Mouse (Mus musculus) intestine, embryonic 14.5 days (tissue): Measurements from ENCODE around the gene Myo1f. TPM values are rescaled to one million over a fixed set of nuclear protein-coding genes. Genes with fewer than 3 reads are reported as not detected.

Experiments used
- ATAC-seq: fragments of 200-750 bp; cut with Nextera tagmentation; replicated peaks from 2 replicates; pipeline ENCODE4 v1.8.0; 2017; ENCODE audit warnings: low read depth, moderate number of reproducible peaks, moderate TSS enrichment, moderate library complexity; ENCODE audit not compliant: low FRiP score, low TSS enrichment
- DNase-seq: peaks from one replicate; pipeline ENCODE4 v3.0.0-alpha.2; 2018; ENCODE audit warnings: low spot score
- H3K27ac ChIP-seq: fragments of 300-500 bp; sonication (generic); 2 replicates; pipeline ENCODE4 v1.5.1; 2014; ENCODE audit warnings: low read depth, mild to moderate bottlenecking, control low read depth
- H3K27me3 ChIP-seq: fragments of 300-500 bp; sonication (generic); replicated peaks from 2 replicates; pipeline ENCODE4 v1.6.1; 2014; ENCODE audit warnings: low read length, control low read depth; ENCODE audit not compliant: control insufficient read depth, insufficient read depth
- H3K36me3 ChIP-seq: fragments of 300-500 bp; sonication (generic); 2 replicates; pipeline ENCODE4 v1.6.1; 2014; ENCODE audit warnings: low read length, control low read depth; ENCODE audit not compliant: control insufficient read depth, insufficient read depth
- H3K4me1 ChIP-seq: fragments of 300-500 bp; sonication (generic); replicated peaks from 2 replicates; pipeline ENCODE4 v1.6.1; 2014; ENCODE audit warnings: low read length, control low read depth, mixed read lengths; ENCODE audit not compliant: control insufficient read depth, insufficient read depth
- H3K4me2 ChIP-seq: fragments of 300-500 bp; sonication (generic); 2 replicates; pipeline ENCODE4 v1.6.1; 2014; ENCODE audit warnings: low read length
- H3K4me3 ChIP-seq: fragments of 300-500 bp; sonication (generic); 2 replicates; pipeline ENCODE4 v1.5.1; 2014; ENCODE audit warnings: low read depth, low read length, control low read depth, mixed read lengths
- H3K9ac ChIP-seq: fragments of 300-500 bp; sonication (generic); 2 replicates; pipeline ENCODE4 v1.6.1; 2014; ENCODE audit warnings: mild to moderate bottlenecking, low read length
- H3K9me3 ChIP-seq: fragments of 300-500 bp; sonication (generic); 2 replicates; pipeline ENCODE4 v1.6.1; 2016; ENCODE audit warnings: low read length, control low read depth; ENCODE audit not compliant: control insufficient read depth
- WGBS: fragments of 180-500 bp; shearing (Covaris S2); extraction: QIAGEN DNeasy Blood & Tissue Kit; methylation state at CpG from one replicate; pipeline ENCODE4 v1.1.7; 2014; 5-methylcytosine and 5-hydroxymethylcytosine counted together
- polyA plus RNA-seq: library from polyadenylated mRNA; unstranded; fragments of >200 nt; fragmentation: Nextera tagmentation; extraction: Ambion mirVana; gene quantifications from 2 replicates; pipeline ENCODE4 v1.2.1, GENCODE M21; 2014

Myo1f gene
- polyA plus RNA-seq, 1 experiment from 2014 or later: 3.1 TPM

DNA sequence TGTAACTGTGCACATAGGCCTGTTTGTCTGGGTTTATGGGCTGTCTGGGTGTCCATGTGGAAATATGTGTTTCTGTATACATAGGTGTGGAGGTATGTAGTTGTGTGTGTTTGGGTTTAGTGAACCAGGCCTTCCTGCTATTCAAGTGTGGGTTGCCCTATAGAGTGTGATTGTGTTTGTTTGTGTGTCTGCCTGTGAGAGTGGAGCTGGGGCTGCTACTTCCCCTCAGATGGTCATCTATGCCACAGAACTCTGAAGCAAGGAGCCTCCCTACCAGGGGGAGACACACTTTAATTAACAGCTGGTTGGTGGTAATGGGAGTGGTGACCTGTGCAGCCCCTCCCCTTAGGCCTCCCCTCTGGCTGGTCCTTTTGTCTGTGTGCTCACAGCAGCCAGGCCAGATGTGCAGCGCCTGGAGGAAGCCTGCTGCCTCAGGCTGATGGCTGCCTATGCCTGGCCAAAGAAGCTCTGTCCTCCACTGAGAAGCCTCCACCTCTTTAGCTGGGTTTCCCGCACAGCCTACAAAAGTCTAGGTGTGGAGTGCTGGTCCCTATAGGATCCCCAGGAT lies 30.6 kb upstream of the Myo1f start:
- Histone ChIP-seq H3K4me1 (peaks cover 13% of the 10 kb centered on the region; the same call in 1 of the 2 replicates), H3K27ac (peak overlapping the region; percentile 57), H3K4me3 (peak overlapping the region; percentile 53), H3K4me2 (peak overlapping the region; percentile 87), H3K9ac (peak overlapping the region; percentile 62), H3K9me3 (no peaks in the 10 kb centered on the region), H3K27me3 (no peaks in the 10 kb centered on the region), H3K36me3 (peaks cover 19% of the 10 kb centered on the region)
- DNase-seq: no peak
- WGBS: 28% methylated on average over 2 of the region's 2 CpGs
- ATAC-seq: peak; percentile 51; the same call in 1 of the 2 replicates

DNA sequence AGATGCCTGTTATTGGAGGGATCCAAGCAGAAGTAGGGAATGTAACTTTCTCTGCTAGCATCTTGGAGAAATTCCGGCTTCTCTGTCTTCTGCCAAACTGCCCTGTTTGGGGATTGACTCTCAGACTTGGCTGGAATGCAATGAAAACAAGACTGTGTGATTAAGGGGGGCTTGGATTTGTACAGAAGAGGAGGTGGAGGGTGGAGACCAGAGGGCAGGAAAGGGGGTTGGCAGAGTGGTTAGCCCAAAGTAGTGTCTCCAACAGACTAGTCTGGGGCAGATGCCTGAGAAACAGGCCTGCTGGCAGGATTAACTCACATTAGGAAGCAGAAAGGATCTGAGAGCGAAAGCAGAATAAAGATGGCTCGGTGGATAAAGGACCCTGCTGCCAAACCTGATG lies 29.0 kb upstream of the Myo1f start:
- DNase-seq (no peak), ATAC-seq (no peak)
- no peak overlapping the region for H3K4me2 ChIP-seq
- H3K9me3 ChIP-seq: no peaks in the 10 kb centered on the region
- H3K36me3 ChIP-seq: peaks cover 35% of the 10 kb centered on the region
- no peak overlapping the region for H3K27ac ChIP-seq
- no peaks in the 10 kb centered on the region for H3K27me3 ChIP-seq
- no peak overlapping the region for H3K9ac ChIP-seq
- 83% methylated on average over 3 of the region's 3 CpGs for WGBS
- no peak overlapping the region for H3K4me3 ChIP-seq
- peaks cover 13% of the 10 kb centered on the region; the same call in 1 of the 2 replicates for H3K4me1 ChIP-seq

DNA sequence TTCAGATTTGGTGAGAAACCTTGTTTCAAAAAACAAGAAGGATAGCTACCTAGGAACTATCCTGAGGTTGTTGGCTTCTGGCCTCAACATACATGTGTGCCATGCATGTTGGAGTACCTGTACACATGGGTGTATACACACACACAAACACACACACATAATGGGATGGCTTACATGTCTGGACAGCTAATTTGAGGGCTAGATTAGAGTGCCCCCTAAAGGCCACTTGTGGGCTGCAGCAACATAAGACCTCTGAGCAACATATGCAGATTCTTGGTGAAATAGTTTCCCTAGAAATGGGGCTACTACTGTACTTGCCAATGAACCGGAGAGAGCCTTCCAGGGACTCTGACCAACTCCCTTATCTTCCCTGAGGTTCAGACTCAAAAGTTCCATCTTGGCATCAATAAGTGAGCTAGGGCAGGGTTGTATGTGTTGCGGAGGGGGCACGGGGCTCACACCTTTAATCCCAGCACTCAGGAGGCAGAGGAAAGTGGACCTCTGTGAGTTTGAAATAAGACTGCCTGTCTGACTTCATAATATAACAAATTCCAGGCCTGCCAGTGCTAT lies 16.3 kb upstream of the Myo1f start:
- Histone ChIP-seq H3K9me3 (no peaks in the 10 kb centered on the region), H3K27ac (no peak overlapping the region), H3K27me3 (no peaks in the 10 kb centered on the region), H3K4me2 (no peak overlapping the region), H3K4me3 (no peak overlapping the region), H3K4me1 (no peaks in the 10 kb centered on the region), H3K36me3 (peaks cover 58% of the 10 kb centered on the region), H3K9ac (no peak overlapping the region)
- ATAC-seq (no peak), DNase-seq (peak; percentile 60)
- 87% methylated on average over 3 of the region's 3 CpGs for WGBS

DNA sequence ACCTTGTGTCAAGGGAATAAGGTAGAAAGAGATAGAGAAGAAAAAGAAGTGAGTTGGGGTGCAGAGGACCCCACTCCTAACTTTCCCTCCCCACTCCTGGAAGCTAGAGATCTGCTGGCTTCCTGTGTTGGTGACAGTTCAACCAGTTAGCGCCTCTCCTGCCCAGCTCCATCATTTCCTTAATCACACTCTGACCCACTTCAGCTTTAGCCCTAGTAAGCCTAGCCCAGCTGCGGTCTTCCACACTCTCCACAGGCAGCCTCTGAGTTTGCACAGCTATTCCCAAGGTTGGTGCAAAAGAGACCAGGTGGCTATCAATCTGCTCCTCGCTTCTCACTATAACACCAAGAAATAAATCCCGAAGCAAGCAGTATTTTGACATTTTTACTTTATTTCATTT lies 15.6 kb upstream of the Myo1f start:
- Histone ChIP-seq H3K4me3 (no peak overlapping the region), H3K9ac (no peak overlapping the region), H3K4me2 (no peak overlapping the region), H3K4me1 (no peaks in the 10 kb centered on the region), H3K9me3 (no peaks in the 10 kb centered on the region), H3K36me3 (peaks cover 56% of the 10 kb centered on the region), H3K27me3 (no peaks in the 10 kb centered on the region), H3K27ac (no peak overlapping the region)
- ATAC-seq (no peak), DNase-seq (no peak)
- WGBS: 93% methylated on average over 4 of the region's 4 CpGs

DNA sequence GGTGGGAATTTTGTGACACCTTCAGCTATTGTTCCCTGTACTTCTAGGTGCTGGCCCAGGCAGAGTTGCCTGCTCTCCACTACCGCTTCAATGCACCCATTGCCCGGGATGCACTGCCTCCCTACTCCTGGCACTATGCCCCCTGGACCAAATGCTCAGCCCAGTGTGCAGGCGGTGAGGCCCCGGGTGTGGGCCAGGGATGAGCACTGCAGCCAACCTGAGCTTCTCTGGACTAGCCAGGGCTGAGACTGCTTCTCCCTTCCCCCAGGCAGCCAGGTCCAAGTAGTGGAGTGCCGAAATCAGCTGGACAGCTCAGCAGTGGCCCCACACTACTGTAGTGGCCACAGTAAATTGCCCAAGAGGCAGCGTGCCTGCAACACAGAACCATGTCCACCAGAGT lies 6.3 kb upstream of the Myo1f start:
- WGBS: 90% methylated on average over 6 of the region's 6 CpGs
- ATAC-seq (no peak), DNase-seq (no peak)
- Histone ChIP-seq H3K36me3 (peaks cover 82% of the 10 kb centered on the region), H3K9ac (no peak overlapping the region), H3K4me1 (no peaks in the 10 kb centered on the region), H3K9me3 (no peaks in the 10 kb centered on the region), H3K4me3 (no peak overlapping the region), H3K4me2 (no peak overlapping the region), H3K27me3 (no peaks in the 10 kb centered on the region), H3K27ac (no peak overlapping the region)

DNA sequence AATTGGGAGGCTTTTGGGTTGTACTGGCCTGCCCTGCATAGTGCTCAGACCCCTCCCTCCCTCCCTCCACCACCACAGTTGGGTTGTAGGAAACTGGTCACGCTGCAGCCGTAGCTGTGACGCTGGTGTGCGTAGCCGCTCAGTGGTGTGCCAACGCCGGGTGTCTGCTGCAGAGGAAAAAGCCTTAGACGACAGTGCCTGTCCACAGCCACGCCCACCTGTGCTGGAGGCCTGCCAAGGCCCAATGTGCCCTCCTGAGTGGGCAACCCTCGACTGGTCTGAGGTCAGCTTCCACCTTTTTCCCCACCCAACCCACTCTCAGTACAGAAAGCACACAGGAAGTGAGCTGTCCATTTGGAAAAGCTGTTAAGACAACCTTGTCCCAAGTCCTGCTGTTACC lies 5.1 kb upstream of the Myo1f start:
- H3K27me3 ChIP-seq: no peaks in the 10 kb centered on the region
- WGBS: 83% methylated on average over 10 of the region's 10 CpGs
- ATAC-seq: no peak
- no peak overlapping the region for H3K9ac ChIP-seq
- no peak overlapping the region for H3K27ac ChIP-seq
- DNase-seq: no peak
- no peak overlapping the region for H3K4me3 ChIP-seq
- H3K4me2 ChIP-seq: no peak overlapping the region
- peaks cover 72% of the 10 kb centered on the region for H3K36me3 ChIP-seq
- no peaks in the 10 kb centered on the region for H3K9me3 ChIP-seq
- H3K4me1 ChIP-seq: no peaks in the 10 kb centered on the region

DNA sequence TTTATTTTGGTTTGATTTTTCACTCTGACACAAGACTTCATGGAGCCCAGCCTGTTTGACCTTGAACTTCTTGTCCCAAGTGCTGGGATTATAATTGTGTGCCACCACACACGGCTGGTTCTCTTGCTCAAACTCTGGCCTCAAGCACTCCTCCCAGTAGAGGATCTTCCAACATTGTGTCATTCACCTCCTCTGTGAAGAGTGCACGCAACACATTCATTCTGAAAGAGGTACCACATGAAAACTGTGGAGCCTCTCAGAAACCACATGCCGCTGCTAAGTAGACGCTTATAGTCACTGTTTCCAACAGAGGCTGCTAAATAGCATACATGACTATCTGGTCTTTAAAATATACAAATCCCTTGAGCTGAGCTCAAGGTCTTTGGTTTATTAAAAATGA lies 3.4 kb upstream of the Myo1f start:
- peaks cover 59% of the 10 kb centered on the region for H3K36me3 ChIP-seq
- no peaks in the 10 kb centered on the region for H3K27me3 ChIP-seq

DNA sequence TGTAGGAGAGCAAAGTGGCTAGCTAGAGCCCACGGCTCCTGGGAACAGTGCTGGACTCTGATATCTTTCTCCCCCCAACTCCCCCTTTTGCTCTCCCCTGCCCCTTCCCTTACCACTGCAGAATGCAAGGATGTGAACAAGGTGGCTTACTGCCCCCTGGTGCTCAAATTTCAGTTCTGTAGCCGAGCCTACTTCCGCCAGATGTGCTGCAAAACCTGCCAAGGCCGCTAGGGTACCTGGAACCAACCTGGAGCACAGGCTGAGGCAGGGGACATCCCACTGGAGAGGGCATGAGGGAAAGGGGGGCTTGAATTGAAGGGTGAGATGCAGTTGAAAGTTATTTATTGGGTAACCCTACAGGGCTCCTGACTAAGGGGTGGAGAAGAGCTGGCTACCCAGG lies 2.5 kb upstream of the Myo1f start:
- 0 out of 2 replicates have a peak, but pooled peaks have one; percentile 34 for ATAC-seq
- Histone ChIP-seq H3K9me3 (no peaks in the 10 kb centered on the region), H3K4me3 (no peak overlapping the region), H3K4me2 (no peak overlapping the region), H3K27me3 (no peaks in the 10 kb centered on the region), H3K36me3 (peaks cover 51% of the 10 kb centered on the region), H3K9ac (no peak overlapping the region), H3K4me1 (no peaks in the 10 kb centered on the region), H3K27ac (no peak overlapping the region)
- peak; percentile 57 for DNase-seq
- 46% methylated on average over 4 of the region's 4 CpGs for WGBS

More for the DNA sequence above, 3.4 kb upstream of the Myo1f start:
- no peaks in the 10 kb centered on the region for H3K9me3 ChIP-seq
- no peaks in the 10 kb centered on the region for H3K4me1 ChIP-seq
- ATAC-seq: no peak
- no peak overlapping the region for H3K27ac ChIP-seq
- no peak overlapping the region for H3K9ac ChIP-seq
- WGBS: 88% methylated on average over 4 of the region's 4 CpGs
- no peak overlapping the region for H3K4me2 ChIP-seq
- DNase-seq: no peak
- no peak overlapping the region for H3K4me3 ChIP-seq

DNA sequence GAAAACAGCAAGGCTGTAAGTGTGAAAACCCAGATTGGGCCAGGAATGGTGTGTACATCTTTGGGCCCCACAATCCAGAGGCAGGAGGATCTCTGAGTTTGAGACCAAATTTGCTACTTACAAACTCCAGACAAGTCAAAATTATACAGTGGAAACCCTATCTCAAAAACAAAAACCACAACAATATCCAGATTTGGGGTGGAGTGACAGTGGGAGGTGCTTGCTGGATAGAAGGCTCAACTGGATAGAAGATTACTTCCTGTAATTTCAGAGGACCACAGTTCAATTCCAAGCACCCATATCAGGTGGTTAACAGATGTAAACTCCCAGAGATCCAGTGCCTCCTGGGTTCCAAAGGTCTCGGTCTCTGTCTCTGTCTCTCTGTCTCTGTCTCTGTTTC lies 971 bp upstream of the Myo1f start:
- Histone ChIP-seq H3K36me3 (peaks cover 37% of the 10 kb centered on the region), H3K27ac (no peak overlapping the region), H3K27me3 (no peaks in the 10 kb centered on the region), H3K9me3 (no peaks in the 10 kb centered on the region), H3K4me3 (no peak overlapping the region), H3K4me1 (no peaks in the 10 kb centered on the region), H3K9ac (no peak overlapping the region), H3K4me2 (no peak overlapping the region)
- ATAC-seq (no peak), DNase-seq (no peak)
- 93% methylated on average over 1 of the region's 1 CpGs for WGBS
